Mouse (Mus musculus) MEL (cell line): ENCODE measurements around the gene Kalrn. TPM values are rescaled to one million over a fixed set of nuclear protein-coding genes. Genes with fewer than 3 reads are reported as not detected.

ENCODE experiments used
- DNase-seq: peaks from one replicate; pipeline ENCODE4 v3.0.0; 2011; ENCODE audit warnings: low read depth, low spot score
- H3K27ac ChIP-seq: 2 replicates; pipeline ENCODE4 v1.5.1; 2012; ENCODE audit warnings: low read depth, mild to moderate bottlenecking, control low read depth, low read length, moderate library complexity; ENCODE audit not compliant: control insufficient read depth
- H3K27me3 ChIP-seq, 2 experiments: fragments of 150-350 bp in 1 of 2; sonication (generic) in 1 of 2; 2 replicates each; pipeline ENCODE4 v1.6.1; 2012; ENCODE audit warnings: low read length in 2 of 2, mild to moderate bottlenecking in 2 of 2, improper control_type of control experiment in 1 of 2, moderate library complexity in 1 of 2; ENCODE audit not compliant: insufficient read depth in 2 of 2, control insufficient read depth in 1 of 2
- H3K36me3 ChIP-seq, 2 experiments: 2 replicates each; pipeline ENCODE4 v1.6.1; 2012 to 2014; ENCODE audit warnings: low read length in 2 of 2, improper control_type of control experiment in 1 of 2, inconsistent platforms in 1 of 2, mild to moderate bottlenecking in 1 of 2; ENCODE audit not compliant: insufficient read depth in 2 of 2, control insufficient read depth in 1 of 2
- H3K4me1 ChIP-seq, 2 experiments: fragments of 150-350 bp in 1 of 2; sonication (generic) in 1 of 2; 2 replicates each; pipeline ENCODE4 v1.6.1; 2012; ENCODE audit warnings: low read length in 2 of 2, improper control_type of control experiment in 1 of 2, mild to moderate bottlenecking in 1 of 2; ENCODE audit not compliant: insufficient read depth in 2 of 2, control insufficient read depth in 1 of 2
- H3K4me3 ChIP-seq, 2 experiments: fragments of 150-350 bp in 1 of 2; sonication (generic) in 1 of 2; 2 replicates each; pipeline ENCODE4 v1.5.1; 2012; ENCODE audit warnings: low read depth in 2 of 2, low read length in 2 of 2, mild to moderate bottlenecking in 2 of 2, moderate library complexity in 2 of 2, control low read depth in 1 of 2, improper control_type of control experiment in 1 of 2; ENCODE audit not compliant: control insufficient read depth in 1 of 2, insufficient read depth in 1 of 2
- H3K79me2 ChIP-seq: 2 replicates; pipeline ENCODE4 v1.6.1; 2012; ENCODE audit warnings: mild to moderate bottlenecking, low read length, moderate library complexity; ENCODE audit not compliant: control insufficient read depth, poor library complexity, insufficient read depth
- H3K9ac ChIP-seq: 2 replicates; pipeline ENCODE4 v1.6.1; 2012; ENCODE audit warnings: low read depth, mild to moderate bottlenecking, control low read depth, low read length, moderate library complexity; ENCODE audit not compliant: control insufficient read depth, poor library complexity, severe bottlenecking
- H3K9me3 ChIP-seq: fragments of 150-350 bp; sonication (generic); replicated peaks from 2 replicates; pipeline ENCODE4 v1.6.1; 2012; ENCODE audit warnings: mild to moderate bottlenecking, low read length, improper control_type of control experiment, moderate library complexity; ENCODE audit not compliant: insufficient read depth
- BHLHE40 ChIP-seq: IDR thresholded peaks from 2 replicates; pipeline ENCODE4 v1.6.1; 2012; ENCODE audit warnings: low read depth, mild to moderate bottlenecking, inconsistent platforms, low read length, improper control_type of control experiment, borderline replicate concordance
- CHD1 ChIP-seq: IDR thresholded peaks from 2 replicates; pipeline ENCODE4 v1.6.1; 2012; ENCODE audit warnings: low read depth, mild to moderate bottlenecking, inconsistent platforms, low read length, improper control_type of control experiment
- CHD2 ChIP-seq: IDR thresholded peaks from 2 replicates; pipeline ENCODE4 v1.6.1; 2011; ENCODE audit warnings: low read length, improper control_type of control experiment
- CTCF ChIP-seq, 3 experiments: IDR thresholded peaks in 2 of 3; conservative IDR thresholded peaks in 1 of 3; 2 replicates each; pipeline ENCODE4 v1.5.1; 2011 to 2012; ENCODE audit warnings: low read length in 3 of 3, low read depth in 2 of 3, mild to moderate bottlenecking in 2 of 3, improper control_type of control experiment in 1 of 3, inconsistent platforms in 1 of 3, mixed read lengths in 1 of 3, moderate library complexity in 1 of 3; ENCODE audit not compliant: control insufficient read depth in 1 of 3, insufficient read depth in 1 of 3, poor library complexity in 1 of 3, severe bottlenecking in 1 of 3
- E2F4 ChIP-seq: IDR thresholded peaks from 2 replicates; pipeline ENCODE4 v1.6.1; 2011; ENCODE audit warnings: low read depth, low read length, improper control_type of control experiment, borderline replicate concordance
- ELF1 ChIP-seq: IDR thresholded peaks from 2 replicates; pipeline ENCODE4 v1.6.1; 2014; ENCODE audit warnings: low read depth, mild to moderate bottlenecking, inconsistent platforms, low read length, improper control_type of control experiment, moderate library complexity
- EP300 ChIP-seq, 2 experiments: IDR thresholded peaks; 2 replicates each; pipeline ENCODE4 v1.6.1; 2011; ENCODE audit warnings: improper control_type of control experiment in 2 of 2, low read length in 2 of 2, low read depth in 1 of 2, mild to moderate bottlenecking in 1 of 2
- GABPA ChIP-seq: IDR thresholded peaks from 2 replicates; pipeline ENCODE4 v1.6.1; 2012; ENCODE audit warnings: low read depth, mild to moderate bottlenecking, inconsistent platforms, low read length, improper control_type of control experiment, moderate library complexity
- GATA1 ChIP-seq: IDR thresholded peaks from 2 replicates; pipeline ENCODE4 v1.6.1; 2011; ENCODE audit warnings: low read depth, low read length, improper control_type of control experiment
- HCFC1 ChIP-seq: IDR thresholded peaks from 2 replicates; pipeline ENCODE4 v1.6.1; 2012; ENCODE audit warnings: low read depth, mild to moderate bottlenecking, inconsistent platforms, low read length, improper control_type of control experiment, moderate library complexity
- JUND ChIP-seq: IDR thresholded peaks from 2 replicates; pipeline ENCODE4 v1.6.1; 2011; ENCODE audit warnings: low read depth, mild to moderate bottlenecking, improper control_type of control experiment, low read length
- MAFK ChIP-seq: IDR thresholded peaks from 2 replicates; pipeline ENCODE4 v1.6.1; 2011; ENCODE audit warnings: low read depth, mild to moderate bottlenecking, low read length, improper control_type of control experiment, borderline replicate concordance
- MAX ChIP-seq: IDR thresholded peaks from 2 replicates; pipeline ENCODE4 v1.6.1; 2011; ENCODE audit warnings: low read length, improper control_type of control experiment
- MAZ ChIP-seq: IDR thresholded peaks from 2 replicates; pipeline ENCODE4 v1.6.1; 2012; ENCODE audit warnings: low read depth, mild to moderate bottlenecking, inconsistent platforms, low read length, improper control_type of control experiment
- MEF2A ChIP-seq: IDR thresholded peaks from 2 replicates; pipeline ENCODE4 v1.6.1; 2014; ENCODE audit warnings: low read depth, mild to moderate bottlenecking, inconsistent platforms, low read length, improper control_type of control experiment; ENCODE audit not compliant: poor library complexity, insufficient replicate concordance, severe bottlenecking; ENCODE audit errors: extremely low read depth
- MXI1 ChIP-seq: IDR thresholded peaks from 2 replicates; pipeline ENCODE4 v1.6.1; 2011; ENCODE audit warnings: mild to moderate bottlenecking, low read depth, low read length, improper control_type of control experiment
- MYB ChIP-seq: IDR thresholded peaks from 2 replicates; pipeline ENCODE4 v1.6.1; 2011; ENCODE audit warnings: mild to moderate bottlenecking, low read depth, low read length, improper control_type of control experiment
- MYC ChIP-seq: IDR thresholded peaks from 2 replicates; pipeline ENCODE4 v1.6.1; 2011; ENCODE audit warnings: low read depth, mild to moderate bottlenecking, low read length, improper control_type of control experiment, moderate library complexity
- NELFE ChIP-seq: IDR thresholded peaks from 2 replicates; pipeline ENCODE4 v1.6.1; 2011; ENCODE audit warnings: low read depth, low read length, improper control_type of control experiment
- NRF1 ChIP-seq: IDR thresholded peaks from 2 replicates; pipeline ENCODE4 v1.6.1; 2014; ENCODE audit warnings: low read depth, mild to moderate bottlenecking, inconsistent platforms, low read length, improper control_type of control experiment, moderate library complexity; ENCODE audit not compliant: poor library complexity, insufficient read depth, severe bottlenecking
- POLR2A ChIP-seq, 2 experiments: IDR thresholded peaks; 2 replicates each; pipeline ENCODE4 v1.6.1; 2011 to 2012; ENCODE audit warnings: low read length in 2 of 2, mild to moderate bottlenecking in 2 of 2, control low read depth in 1 of 2, improper control_type of control experiment in 1 of 2, low read depth in 1 of 2, moderate library complexity in 1 of 2; ENCODE audit not compliant: control insufficient read depth in 1 of 2, insufficient read depth in 1 of 2, poor library complexity in 1 of 2
- POLR2AphosphoS2 ChIP-seq: IDR thresholded peaks from 2 replicates; pipeline ENCODE4 v1.6.1; 2011; ENCODE audit warnings: low read length, improper control_type of control experiment
- POLR2AphosphoS5 ChIP-seq: IDR thresholded peaks from 2 replicates; pipeline ENCODE4 v1.6.1; 2012; ENCODE audit warnings: low read depth, borderline replicate concordance, mild to moderate bottlenecking, inconsistent platforms, low read length, moderate library complexity, mixed read lengths
- RAD21 ChIP-seq: IDR thresholded peaks from 2 replicates; pipeline ENCODE4 v1.6.1; 2011; ENCODE audit warnings: mild to moderate bottlenecking, low read depth, low read length, improper control_type of control experiment
- RCOR1 ChIP-seq: IDR thresholded peaks from 2 replicates; pipeline ENCODE4 v1.6.1; 2012; ENCODE audit warnings: low read depth, mild to moderate bottlenecking, inconsistent platforms, low read length, improper control_type of control experiment
- SIN3A ChIP-seq: IDR thresholded peaks from 2 replicates; pipeline ENCODE4 v1.6.1; 2012; ENCODE audit warnings: low read length, improper control_type of control experiment, inconsistent platforms
- SMC3 ChIP-seq: IDR thresholded peaks from 2 replicates; pipeline ENCODE4 v1.6.1; 2011; ENCODE audit warnings: low read depth, low read length, improper control_type of control experiment
- TAL1 ChIP-seq: IDR thresholded peaks from 2 replicates; pipeline ENCODE4 v1.6.1; 2012; ENCODE audit warnings: mild to moderate bottlenecking, inconsistent platforms, low read length, moderate library complexity, mixed read lengths
- TBP ChIP-seq: IDR thresholded peaks from 2 replicates; pipeline ENCODE4 v1.8.0; 2011; ENCODE audit warnings: low read depth, low read length, improper control_type of control experiment
- TCF12 ChIP-seq: IDR thresholded peaks from 2 replicates; pipeline ENCODE4 v1.6.1; 2014; ENCODE audit warnings: low read depth, mild to moderate bottlenecking, inconsistent platforms, low read length, improper control_type of control experiment, moderate library complexity
- UBTF ChIP-seq: IDR thresholded peaks from 2 replicates; pipeline ENCODE4 v1.6.1; 2012; ENCODE audit warnings: low read depth, mild to moderate bottlenecking, inconsistent platforms, low read length, improper control_type of control experiment, moderate library complexity, borderline replicate concordance; ENCODE audit not compliant: insufficient read depth
- USF1 ChIP-seq: IDR thresholded peaks from 2 replicates; pipeline ENCODE4 v1.6.1; 2014; ENCODE audit warnings: low read depth, mild to moderate bottlenecking, inconsistent platforms, low read length, improper control_type of control experiment, moderate library complexity
- USF2 ChIP-seq, 2 experiments: IDR thresholded peaks; 2 replicates each; pipeline ENCODE4 v1.6.1; 2011 to 2012; ENCODE audit warnings: improper control_type of control experiment in 2 of 2, low read length in 2 of 2, borderline replicate concordance in 1 of 2, inconsistent platforms in 1 of 2, low read depth in 1 of 2, mild to moderate bottlenecking in 1 of 2; ENCODE audit not compliant: insufficient read depth in 1 of 2
- ZC3H11A ChIP-seq: IDR thresholded peaks from 2 replicates; pipeline ENCODE4 v1.6.1; 2012; ENCODE audit warnings: low read depth, mild to moderate bottlenecking, inconsistent platforms, low read length, improper control_type of control experiment
- ZMIZ1 ChIP-seq: IDR thresholded peaks from 2 replicates; pipeline ENCODE4 v1.6.1; 2012; ENCODE audit warnings: low read depth, mild to moderate bottlenecking, inconsistent platforms, low read length, improper control_type of control experiment, moderate library complexity
- ZNF384 ChIP-seq: IDR thresholded peaks from 2 replicates; pipeline ENCODE4 v1.6.1; 2012; ENCODE audit warnings: low read depth, mild to moderate bottlenecking, inconsistent platforms, low read length, improper control_type of control experiment
- polyA plus RNA-seq, 2 experiments: library from polyadenylated mRNA; stranded (reverse) in 1 of 2; unstranded in 1 of 2; fragments of >175 nt in 1 of 2; fragments of >200 nt in 1 of 2; gene quantifications; 2 replicates each; pipeline versions ENCODE4 v1.2.1 to v1.2.4; 2012; ENCODE audit warnings: low replicate concordance in 2 of 2, low read depth in 1 of 2; ENCODE audit not compliant: insufficient read length in 2 of 2, insufficient read depth in 1 of 2, missing spikeins in 1 of 2
- total RNA-seq: library from RNA; depleted of rRNA; stranded (reverse); fragments of 300-350 nt; gene quantifications from 2 replicates; pipeline ENCODE4 v1.2.3, GENCODE M21; 2012

Kalrn gene
- total and polyA plus RNA-seq, 3 experiments: 10.4 to 11.8 TPM; not detected in 1

- Histone ChIP-seq H3K9me3 (no peaks in the 10 kb centered on the region), H3K4me1 (peaks cover 15 to 31% of the 10 kb centered on the region in 2 experiments), H3K79me2 (no peaks in the 10 kb centered on the region), H3K36me3 (peaks cover 0 to 20% of the 10 kb centered on the region in 2 experiments; a peak in 2 of 4 replicates), H3K27me3 (no peaks in the 10 kb centered on the region), H3K4me3 (peak overlapping the region; percentile 48 to 62), H3K9ac (peak overlapping the region; percentile 34), H3K27ac (peak overlapping the region; percentile 24; the same call in 1 of the 2 replicates)
- peak; percentile 72 for DNase-seq
- no peak for TF ChIP-seq CTCF (IDR thresholded peaks at IDR 0.05 in 2 of 3, conservative IDR thresholded peaks at IDR 0.05 in 1 of 3; ENCODE audit: control insufficient read depth in 1 of 3, insufficient read depth in 1 of 3, low read depth in 2 of 3, low read length in 3 of 3, poor library complexity in 1 of 3, severe bottlenecking in 1 of 3)
- TF ChIP-seq TBP: 0 out of 2 replicates have a peak, but pooled peaks have one; percentile 22
- TF ChIP-seq CHD2: no peak
- TF ChIP-seq USF1: no peak
- no peak for TF ChIP-seq ZMIZ1
- TF ChIP-seq MAFK: no peak
- peak; percentile 50; the same call in 1 of the 2 replicates for TF ChIP-seq SIN3A
- TF ChIP-seq ELF1: no peak
- no peak for TF ChIP-seq GATA1
- no peak for TF ChIP-seq E2F4
- no peak for TF ChIP-seq MYC
- no peak for TF ChIP-seq NELFE
- TF ChIP-seq MAZ: no peak
- 0 out of 2 replicates have a peak, but pooled peaks have one; percentile 16 for TF ChIP-seq GABPA
- no peak for TF ChIP-seq ZC3H11A
- no peak for TF ChIP-seq MYB
- TF ChIP-seq USF2 (IDR thresholded peaks at IDR 0.05; ENCODE audit: borderline replicate concordance in 1 of 2, insufficient read depth in 1 of 2, low read depth in 1 of 2, low read length in 2 of 2): no peak
- no peak for TF ChIP-seq POLR2AphosphoS2
- 0 out of 2 replicates have a peak, but pooled peaks have one; percentile 5 for TF ChIP-seq TCF12
- TF ChIP-seq JUND: no peak
- TF ChIP-seq ZNF384: no peak
- TF ChIP-seq POLR2A (IDR thresholded peaks at IDR 0.05; ENCODE audit: control insufficient read depth in 1 of 2, insufficient read depth in 1 of 2, low read depth in 1 of 2, low read length in 2 of 2, poor library complexity in 1 of 2): no peak
- TF ChIP-seq TAL1: peak; percentile 56
- TF ChIP-seq SMC3: no peak
- TF ChIP-seq MAX: no peak
- TF ChIP-seq RAD21: no peak
- TF ChIP-seq MEF2A: no peak
- TF ChIP-seq UBTF: no peak
- TF ChIP-seq CHD1: no peak
- no peak for TF ChIP-seq BHLHE40
- no peak for TF ChIP-seq POLR2AphosphoS5
- TF ChIP-seq EP300 (IDR thresholded peaks at IDR 0.05; ENCODE audit: low read depth in 1 of 2, low read length in 2 of 2): no peak
- TF ChIP-seq NRF1: no peak
- no peak for TF ChIP-seq MXI1
- TF ChIP-seq HCFC1: no peak
- TF ChIP-seq RCOR1: no peak
These were observed 516.8 kb downstream of the Kalrn start for GRCm38 (mm10) chr16:34056418-34057111.
